Mouse (Mus musculus) intestine, embryonic 16.5 days (tissue): ENCODE data around the gene Spred3. TPM values are rescaled to one million over a fixed set of nuclear protein-coding genes. Genes with fewer than 3 reads are reported as not detected.
"Not testable (repeated sequence)": the region's sequence is repeated elsewhere in the genome, so short reads cannot be mapped to it uniquely, and the experiment has no call there.

ENCODE experiments used
- ATAC-seq: fragments of 200-750 bp; cut with Nextera tagmentation; 2 replicates; pipeline ENCODE4 v1.8.0; 2017; ENCODE audit warnings: moderate TSS enrichment, moderate library complexity
- H3K27ac ChIP-seq: fragments of 300-500 bp; sonication (generic); 2 replicates; pipeline ENCODE4 v1.5.1; 2014; ENCODE audit warnings: mild to moderate bottlenecking, low read length
- H3K27me3 ChIP-seq: fragments of 300-500 bp; sonication (generic); replicated peaks from 2 replicates; pipeline ENCODE4 v1.6.1; 2014; ENCODE audit warnings: low read length, control low read depth, mixed read lengths; ENCODE audit not compliant: control insufficient read depth, insufficient read depth
- H3K36me3 ChIP-seq: fragments of 300-500 bp; sonication (generic); 2 replicates; pipeline ENCODE4 v1.6.1; 2014; ENCODE audit warnings: low read length, control low read depth; ENCODE audit not compliant: control insufficient read depth, insufficient read depth
- H3K4me1 ChIP-seq: fragments of 300-500 bp; sonication (generic); 2 replicates; pipeline ENCODE4 v1.6.1; 2014; ENCODE audit warnings: low read length, control low read depth, mixed read lengths; ENCODE audit not compliant: control insufficient read depth, insufficient read depth
- H3K4me2 ChIP-seq: fragments of 300-500 bp; sonication (generic); 2 replicates; pipeline ENCODE4 v1.6.1; 2014; ENCODE audit warnings: low read depth, low read length, control low read depth
- H3K4me3 ChIP-seq: fragments of 300-500 bp; sonication (generic); 2 replicates; pipeline ENCODE4 v1.5.1; 2014; ENCODE audit warnings: mild to moderate bottlenecking, low read length
- H3K9ac ChIP-seq: fragments of 300-500 bp; sonication (generic); 2 replicates; pipeline ENCODE4 v1.6.1; 2014; ENCODE audit warnings: low read depth, low read length
- H3K9me3 ChIP-seq: fragments of 300-500 bp; sonication (generic); 2 replicates; pipeline ENCODE4 v1.6.1; 2016; ENCODE audit warnings: low read length, control low read depth; ENCODE audit not compliant: control insufficient read depth
- WGBS: fragments of 180-500 bp; shearing (Covaris S2); extraction: QIAGEN DNeasy Blood & Tissue Kit; methylation state at CpG from one replicate; pipeline ENCODE4 v1.1.7; 2014; 5-methylcytosine and 5-hydroxymethylcytosine counted together
- polyA plus RNA-seq: library from polyadenylated mRNA; unstranded; fragments of >200 nt; fragmentation: Nextera tagmentation; extraction: Ambion mirVana; gene quantifications from 2 replicates; pipeline ENCODE4 v1.2.1, GENCODE M21; 2015

Spred3 gene
- polyA plus RNA-seq, 1 experiment from 2014 or later = 1.7 TPM

GRCm38 (mm10) chr7:29202577-29202976 is 32.4 kb upstream of the Spred3 start:
- 77% methylated on average over 6 of the region's 6 CpGs for WGBS

GRCm38 (mm10) chr7:29194230-29194629 is 24.0 kb upstream of the Spred3 start:
- H3K27ac ChIP-seq, H3K36me3 ChIP-seq, H3K4me1 ChIP-seq, H3K27me3 ChIP-seq, H3K9ac ChIP-seq, H3K4me2 ChIP-seq, H3K9me3 ChIP-seq, H3K4me3 ChIP-seq: not testable (repeated sequence)
- ATAC-seq = peak; percentile 68; the same call in 1 of the 2 replicates
- 73% methylated on average over 1 of the region's 1 CpGs for WGBS

More at GRCm38 (mm10) chr7:29202577-29202976, 32.4 kb upstream of the Spred3 start:
- H3K4me2 ChIP-seq = no peak overlapping the region
- H3K36me3 ChIP-seq = no peaks in the 10 kb centered on the region
- H3K4me3 ChIP-seq = no peak overlapping the region
- no peak for ATAC-seq
- H3K9ac ChIP-seq = no peak overlapping the region
- no peaks in the 10 kb centered on the region for H3K9me3 ChIP-seq
- no peak overlapping the region for H3K27ac ChIP-seq
- no peaks in the 10 kb centered on the region for H3K27me3 ChIP-seq
- H3K4me1 ChIP-seq = no peaks in the 10 kb centered on the region

- H3K27me3 ChIP-seq, H3K9me3 ChIP-seq, H3K9ac ChIP-seq, H3K27ac ChIP-seq, H3K4me3 ChIP-seq, ATAC-seq, H3K36me3 ChIP-seq, H3K4me2 ChIP-seq: not testable (repeated sequence)
- peaks cover 13% of the 10 kb centered on the region for H3K4me1 ChIP-seq
- WGBS = 92% methylated on average over 4 of the region's 4 CpGs
Measured at GRCm38 (mm10) chr7:29181323-29181722, 11.1 kb upstream of the Spred3 start.

- Histone ChIP-seq H3K9me3 (no peaks in the 10 kb centered on the region), H3K36me3 (peaks cover 5% of the 10 kb centered on the region), H3K4me1 (peaks cover 13% of the 10 kb centered on the region), H3K27me3 (no peaks in the 10 kb centered on the region), H3K27ac (no peak overlapping the region), H3K4me2 (peak overlapping the region; percentile 52), H3K9ac (no peak overlapping the region), H3K4me3 (peak overlapping the region; percentile 81)
- peak; percentile 37; the same call in 1 of the 2 replicates for ATAC-seq
- WGBS = 41% methylated on average over 5 of the region's 5 CpGs
Measured at GRCm38 (mm10) chr7:29180854-29181236, 10.6 kb upstream of the Spred3 start.

GRCm38 (mm10) chr7:29180077-29180853 is 10.1 kb upstream of the Spred3 start, which contains the start of gene Psmd8:
TSS of gene Psmd8 (minus strand) at chr7:29180701.
- Histone ChIP-seq H3K4me3 (peak within 1 kb of the TSS; percentile 81), H3K27me3 (no peaks in the 10 kb centered on the region), H3K9me3 (no peaks in the 10 kb centered on the region), H3K4me2 (peak within 1 kb of the TSS; percentile 74), H3K9ac (peak within 1 kb of the TSS; percentile 86), H3K4me1 (peaks cover 13% of the 10 kb centered on the region), H3K36me3 (peaks cover 11% of the 10 kb centered on the region), H3K27ac (peak within 1 kb of the TSS; percentile 57; the same call in 1 of the 2 replicates)
- WGBS = under 1% methylated on average over 62 of the region's 62 CpGs
- peak; percentile 96 for ATAC-seq

GRCm38 (mm10) chr7:29179323-29179722 is 9.1 kb upstream of the Spred3 start:
- peaks cover 20% of the 10 kb centered on the region for H3K36me3 ChIP-seq
- 0 out of 2 replicates have a peak, but pooled peaks cover 3% of the 10 kb centered on the region for H3K27me3 ChIP-seq
- peak overlapping the region; percentile 81 for H3K4me3 ChIP-seq
- peak overlapping the region; percentile 86 for H3K9ac ChIP-seq
- H3K4me1 ChIP-seq = peaks cover 13% of the 10 kb centered on the region
- 28% methylated on average over 7 of the region's 7 CpGs for WGBS
- peak overlapping the region; percentile 74 for H3K4me2 ChIP-seq
- no peak overlapping the region for H3K27ac ChIP-seq
- H3K9me3 ChIP-seq = no peaks in the 10 kb centered on the region
- ATAC-seq = no peak

- no peak overlapping the region for H3K4me3 ChIP-seq
- H3K4me1 ChIP-seq = peaks cover 13% of the 10 kb centered on the region
- 90% methylated on average over 4 of the region's 4 CpGs for WGBS
- no peaks in the 10 kb centered on the region for H3K9me3 ChIP-seq
- H3K9ac ChIP-seq = no peak overlapping the region
- H3K27me3 ChIP-seq = peaks cover 8% of the 10 kb centered on the region
- no peak for ATAC-seq
- no peak overlapping the region for H3K4me2 ChIP-seq
- H3K27ac ChIP-seq = no peak overlapping the region
- H3K36me3 ChIP-seq = peaks cover 23% of the 10 kb centered on the region
Measured at GRCm38 (mm10) chr7:29178106-29178505, 7.9 kb upstream of the Spred3 start.

GRCm38 (mm10) chr7:29172390-29173016 is 2.3 kb upstream of the Spred3 start:
- Histone ChIP-seq H3K4me2 (no peak overlapping the region), H3K9me3 (no peaks in the 10 kb centered on the region), H3K4me1 (peaks cover 17% of the 10 kb centered on the region), H3K27me3 (peaks cover 38% of the 10 kb centered on the region), H3K27ac (no peak overlapping the region), H3K4me3 (no peak overlapping the region), H3K9ac (no peak overlapping the region), H3K36me3 (peaks cover 23% of the 10 kb centered on the region)
- WGBS = 51% methylated on average over 32 of the region's 32 CpGs
- no peak for ATAC-seq

GRCm38 (mm10) chr7:29171562-29172097 is 1.4 kb upstream of the Spred3 start:
- no peak for ATAC-seq
- Histone ChIP-seq H3K27me3 (peaks cover 39% of the 10 kb centered on the region), H3K4me2 (peak overlapping the region; percentile 92), H3K9me3 (no peaks in the 10 kb centered on the region), H3K9ac (peak overlapping the region; percentile 60), H3K27ac (no peak overlapping the region), H3K4me3 (peak overlapping the region; percentile 57), H3K4me1 (peaks cover 17% of the 10 kb centered on the region), H3K36me3 (peaks cover 23% of the 10 kb centered on the region)
- WGBS = 8% methylated on average over 34 of the region's 34 CpGs
